Mouse (Mus musculus) C2C12 (cell line): ENCODE results near the gene Mapk8ip1.

ENCODE experiments used
- CTCF ChIP-seq: IDR thresholded peaks from one replicate; pipeline ENCODE4 v1.5.1; 2011; ENCODE audit not compliant: control insufficient read depth, insufficient read depth, insufficient read length
- MAX ChIP-seq: IDR thresholded peaks from one replicate; pipeline ENCODE4 v1.6.1; 2011; ENCODE audit warnings: mild to moderate bottlenecking, control low read depth
- MYOD1 ChIP-seq: IDR thresholded peaks from one replicate; pipeline ENCODE4 v1.6.1; 2011; ENCODE audit warnings: low read depth; ENCODE audit not compliant: control insufficient read depth, insufficient read length
- MYOG ChIP-seq: IDR thresholded peaks from one replicate; pipeline ENCODE4 v1.6.1; 2011; ENCODE audit not compliant: control insufficient read depth, insufficient read length; ENCODE audit errors: extremely low read depth
- USF1 ChIP-seq: IDR thresholded peaks from one replicate; pipeline ENCODE4 v1.6.1; 2011; ENCODE audit warnings: low read depth, mild to moderate bottlenecking, control low read depth, moderate library complexity

GRCm38 (mm10) chr2:92426426-92426825, 25.4 kb upstream of the Mapk8ip1 start:
- TF ChIP-seq CTCF (no peak), USF1 (no peak), MAX (no peak), MYOD1 (no peak), MYOG (no peak)
